Mouse (Mus musculus) stomach, postnatal 0 days (tissue): ENCODE results near the gene Krtap5-4.
"Not testable (repeated sequence)": the region's sequence is repeated elsewhere in the genome, so short reads cannot be mapped to it uniquely, and the experiment has no call there.

Source experiments
- CTCF ChIP-seq: IDR thresholded peaks from 2 replicates; pipeline ENCODE4 v1.5.1; 2016; ENCODE audit warnings: antibody characterized with exemption, low read depth, mild to moderate bottlenecking, moderate library complexity
- EP300 ChIP-seq: optimal IDR thresholded peaks from 2 replicates; pipeline ENCODE3; 2016; ENCODE audit warnings: antibody characterized with exemption

- TF ChIP-seq CTCF, EP300: not testable (repeated sequence)
These were observed 45.1 kb upstream of the Krtap5-4 start, which contains the start of gene Gm2431 for GRCm38 (mm10) chr7:142258254-142258653.
